Mouse (Mus musculus) cortical plate, adult 2 months (tissue): ENCODE results near the gene Ctnnbl1.

ENCODE experiments used
- CTCF ChIP-seq: fragments of 200-500 bp; IDR thresholded peaks from 2 replicates; pipeline ENCODE4 v1.5.1; 2011; ENCODE audit warnings: mild to moderate bottlenecking, control low read depth, low read length; ENCODE audit not compliant: insufficient read depth; ENCODE audit errors: extremely low read depth
- POLR2A ChIP-seq: fragments of 200-500 bp; IDR thresholded peaks from 2 replicates; pipeline ENCODE4 v1.6.1; 2011; ENCODE audit warnings: mild to moderate bottlenecking, low read length, control low read depth; ENCODE audit not compliant: insufficient read depth; ENCODE audit errors: extremely low read depth

- TF ChIP-seq POLR2A (no peak), CTCF (no peak)
These were observed 115.9 kb downstream of the Ctnnbl1 start for GRCm38 (mm10) chr2:157853135-157853534.
